Comparison of ENCODE assay signal across 16 mouse cellular contexts in genomic region chr3:76620044-76620443, GRCm38 (mm10).
"Had no signal": no experiment of that assay in that cellular context is flagged by ENCODE, and none has a peak within 500 bp of the region (broad histone marks: within the 10 kb centered on the region; RNA-seq: fewer than 3 reads in every experiment).

No protein-coding gene starts in this region.

- H3K9ac ChIP-seq: neural tube, embryonic 13.5 days; neural tube, embryonic 15.5 days; stomach, embryonic 15.5 days had no signal

- H3K27me3 ChIP-seq: neural tube, embryonic 13.5 days; neural tube, embryonic 15.5 days; stomach, embryonic 15.5 days had no signal

- H3K4me2 ChIP-seq: neural tube, embryonic 13.5 days; neural tube, embryonic 15.5 days; stomach, embryonic 15.5 days had no signal

- DNase-seq: retina, postnatal 1 day; right cerebral cortex, adult 18-20 months; right cerebral cortex, postnatal 14 days; right cerebral cortex, postnatal 25 days; right cerebral cortex, postnatal 4 days; spleen, adult 18-20 months; thymus, adult 18-20 months; thymus, adult 2 months; thymus, postnatal 14 days; thymus, postnatal 25 days; thymus, postnatal 36 days; thymus, postnatal 4 days had no signal

- H3K4me3 ChIP-seq: neural tube, embryonic 13.5 days; neural tube, embryonic 15.5 days; stomach, embryonic 15.5 days had no signal

- H3K27ac ChIP-seq: neural tube, embryonic 13.5 days; neural tube, embryonic 15.5 days; stomach, embryonic 15.5 days; stomach, postnatal 0 days had no signal

- H3K9me3 ChIP-seq: neural tube, embryonic 13.5 days; neural tube, embryonic 15.5 days; stomach, embryonic 15.5 days had no signal

- H3K4me1 ChIP-seq: neural tube, embryonic 13.5 days; neural tube, embryonic 15.5 days; stomach, embryonic 15.5 days had no signal

- H3K36me3 ChIP-seq: neural tube, embryonic 13.5 days; neural tube, embryonic 15.5 days; stomach, embryonic 15.5 days had no signal
